Mouse (Mus musculus) kidney, postnatal 0 days (tissue): ENCODE measurements around the gene Tomm40. TPM values are rescaled to one million over a fixed set of nuclear protein-coding genes. Genes with fewer than 3 reads are reported as not detected.

Experiments
- ATAC-seq: fragments of 200-750 bp; cut with Nextera tagmentation; replicated peaks from 2 replicates; pipeline ENCODE4 v1.8.0; 2017; ENCODE audit warnings: low read depth, moderate number of reproducible peaks, moderate TSS enrichment, moderate library complexity; ENCODE audit not compliant: low FRiP score
- DNase-seq: peaks from one replicate; pipeline ENCODE4 v3.0.0-alpha.2; 2016; ENCODE audit warnings: low spot score
- H3K27ac ChIP-seq: fragments of 300-500 bp; sonication (generic); 2 replicates; pipeline ENCODE4 v1.5.1; 2014; ENCODE audit warnings: mild to moderate bottlenecking
- H3K27me3 ChIP-seq: fragments of 300-500 bp; sonication (generic); 2 replicates; pipeline ENCODE4 v1.6.1; 2014; ENCODE audit warnings: low read length, mixed read lengths; ENCODE audit not compliant: insufficient read depth
- H3K36me3 ChIP-seq: fragments of 300-500 bp; sonication (generic); 2 replicates; pipeline ENCODE4 v1.6.1; 2014; ENCODE audit warnings: low read length, mixed read lengths; ENCODE audit not compliant: insufficient read depth
- H3K4me1 ChIP-seq: fragments of 300-500 bp; sonication (generic); replicated peaks from 2 replicates; pipeline ENCODE4 v1.6.1; 2014; ENCODE audit warnings: antibody characterized with exemption, low read length, mixed read lengths; ENCODE audit not compliant: insufficient read depth
- H3K4me2 ChIP-seq: fragments of 300-500 bp; sonication (generic); 2 replicates; pipeline ENCODE4 v1.6.1; 2014; ENCODE audit warnings: mild to moderate bottlenecking, low read length, moderate library complexity, mixed read lengths
- H3K4me3 ChIP-seq: fragments of 300-500 bp; sonication (generic); replicated peaks from 2 replicates; pipeline ENCODE4 v1.5.1; 2014; ENCODE audit warnings: low read depth, low read length
- H3K9ac ChIP-seq: fragments of 300-500 bp; sonication (generic); 2 replicates; pipeline ENCODE4 v1.6.1; 2014; ENCODE audit warnings: low read depth, low read length
- H3K9me3 ChIP-seq: fragments of 300-500 bp; sonication (generic); replicated peaks from 2 replicates; pipeline ENCODE4 v1.6.1; 2016; ENCODE audit warnings: low read length, inconsistent platforms, mixed read lengths
- CTCF ChIP-seq: IDR thresholded peaks from 2 replicates; pipeline ENCODE4 v1.5.1; 2016; ENCODE audit warnings: antibody characterized with exemption, low read depth, mild to moderate bottlenecking, moderate library complexity
- WGBS: fragments of 180-500 bp; shearing (Covaris S2); extraction: QIAGEN DNeasy Blood & Tissue Kit; methylation state at CpG from one replicate; pipeline ENCODE4 v1.1.7; 2014; 5-methylcytosine and 5-hydroxymethylcytosine counted together
- polyA plus RNA-seq: library from polyadenylated mRNA; unstranded; fragments of >200 nt; fragmentation: Nextera tagmentation; extraction: Ambion mirVana; gene quantifications from 2 replicates; pipeline ENCODE4 v1.2.1, GENCODE M21; 2015

Tomm40 gene
- polyA plus RNA-seq, 1 experiment from 2014 or later: 163 TPM

DNA sequence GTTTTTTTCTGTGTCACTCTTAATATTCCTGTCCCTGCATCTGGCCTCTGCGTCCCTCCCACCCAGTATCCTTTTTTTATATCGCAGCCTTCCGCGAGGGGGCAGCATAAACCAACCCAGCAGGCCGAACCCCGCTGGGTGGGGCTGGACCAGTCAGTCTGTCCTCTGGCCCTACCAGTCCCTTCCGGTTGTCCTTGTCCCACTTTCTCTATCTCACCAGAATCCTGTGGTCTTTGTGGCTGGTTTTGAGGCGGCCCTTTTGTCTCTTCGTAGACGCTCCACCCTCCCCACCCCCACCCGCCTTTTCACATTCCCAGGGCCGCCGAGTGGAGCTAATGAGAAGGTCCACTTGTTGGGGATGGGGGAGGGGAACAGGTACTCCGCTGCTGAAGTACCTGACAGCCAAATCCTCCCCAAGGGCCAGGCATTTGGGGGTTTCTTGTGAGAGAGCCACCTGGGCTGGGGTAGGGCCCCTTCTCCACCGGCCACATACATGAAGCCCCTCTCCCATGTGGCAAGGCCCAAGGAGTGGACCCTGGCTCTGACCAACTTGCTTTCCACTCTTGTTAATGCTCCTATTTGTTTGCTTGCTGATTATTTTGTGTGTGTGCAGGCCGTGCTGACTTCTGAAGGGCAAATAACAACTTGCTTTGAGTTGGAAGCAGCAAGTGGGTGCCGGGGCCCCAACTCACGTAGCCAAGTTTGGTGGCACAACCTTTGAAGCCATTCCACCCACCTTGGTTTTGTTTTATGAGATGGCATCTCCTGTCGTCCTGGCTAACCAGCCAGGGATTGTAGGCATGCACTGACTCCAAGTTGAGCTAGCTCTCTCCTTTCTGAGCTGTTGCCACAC is 35.2 kb upstream of the Tomm40 start, which contains the start of gene Nectin2:
Nectin2 (minus strand) TSS at position 267 of the 853 bp plus-strand sequence.
- 16% methylated on average over 19 of the region's 19 CpGs for WGBS
- H3K9me3 ChIP-seq: no peaks in the 10 kb centered on the region
- peak within 1 kb of the TSS; percentile 82 for H3K9ac ChIP-seq
- H3K4me1 ChIP-seq: peaks cover 25% of the 10 kb centered on the region
- ATAC-seq (peak; percentile 69), DNase-seq (peak; percentile 96)
- peak; percentile 84 for TF ChIP-seq CTCF
- H3K4me3 ChIP-seq: peak within 1 kb of the TSS; percentile 87
- H3K4me2 ChIP-seq: peak within 1 kb of the TSS; percentile 67
- H3K27me3 ChIP-seq: no peaks in the 10 kb centered on the region
- peak within 1 kb of the TSS; percentile 89 for H3K27ac ChIP-seq
- no peaks in the 10 kb centered on the region for H3K36me3 ChIP-seq

DNA sequence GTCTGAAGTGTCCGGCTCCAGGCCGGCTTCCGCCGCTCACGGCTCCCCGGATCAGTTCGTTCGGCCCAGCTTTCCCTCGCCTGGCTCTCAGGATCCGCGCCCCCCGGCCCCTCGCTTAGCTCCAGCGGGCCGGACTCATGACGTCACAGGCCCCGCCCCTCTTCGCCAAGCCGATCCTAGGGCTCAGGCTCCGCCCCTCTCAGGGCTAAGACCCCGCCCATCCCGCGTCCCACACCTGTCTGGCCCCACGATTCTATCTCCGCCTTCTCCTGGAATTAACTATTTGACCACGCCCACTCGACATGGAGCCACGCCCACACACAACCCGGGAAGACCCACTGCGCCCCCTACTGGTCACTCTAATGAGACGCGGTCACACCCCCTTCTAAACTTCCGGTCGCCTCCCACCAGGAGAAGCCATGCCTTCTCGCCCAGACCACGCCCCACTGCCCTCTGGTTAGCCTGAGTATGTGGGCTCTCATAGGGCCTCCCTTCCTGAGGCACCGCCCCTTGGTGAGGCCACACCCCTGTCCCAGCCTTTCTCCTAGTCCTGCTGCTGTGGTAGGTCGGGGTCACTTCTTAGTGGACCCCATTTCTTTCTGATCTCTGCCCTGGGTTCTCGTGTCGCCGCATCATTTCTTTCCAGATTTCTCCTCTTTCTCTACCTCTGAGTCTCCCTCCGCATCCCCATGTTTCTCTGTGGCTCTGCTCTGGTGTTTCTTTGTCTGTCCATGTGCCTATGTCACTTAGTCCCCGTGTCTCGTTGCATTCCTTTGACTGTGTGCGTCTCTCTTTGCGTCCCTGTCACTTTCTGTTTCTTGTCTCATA is 34.4 kb upstream of the Tomm40 start:
- no peaks in the 10 kb centered on the region for H3K9me3 ChIP-seq
- H3K4me1 ChIP-seq: peaks cover 33% of the 10 kb centered on the region
- peak overlapping the region; percentile 67 for H3K4me2 ChIP-seq
- peak overlapping the region; percentile 89 for H3K27ac ChIP-seq
- no peaks in the 10 kb centered on the region for H3K27me3 ChIP-seq
- H3K4me3 ChIP-seq: peak overlapping the region; percentile 87
- DNase-seq: peak; percentile 100
- WGBS: under 1% methylated on average over 46 of the region's 46 CpGs
- peak; percentile 95 for ATAC-seq
- H3K36me3 ChIP-seq: no peaks in the 10 kb centered on the region
- peak; percentile 91 for TF ChIP-seq CTCF
- peak overlapping the region; percentile 82 for H3K9ac ChIP-seq

- Histone ChIP-seq H3K4me2 (peak overlapping the region; percentile 67), H3K36me3 (0 out of 2 replicates have a peak, but pooled peaks cover 2% of the 10 kb centered on the region), H3K27ac (peak overlapping the region; percentile 89), H3K4me3 (peak overlapping the region; percentile 87), H3K27me3 (no peaks in the 10 kb centered on the region), H3K4me1 (peaks cover 33% of the 10 kb centered on the region), H3K9me3 (no peaks in the 10 kb centered on the region), H3K9ac (peak overlapping the region; percentile 82)
- no peak for TF ChIP-seq CTCF
- WGBS: under 1% methylated on average over 32 of the region's 32 CpGs
- ATAC-seq (no peak), DNase-seq (peak; percentile 75)
These were observed 33.3 kb upstream of the Tomm40 start for GRCm38 (mm10) chr7:19748219-19749195.

- H3K27me3 ChIP-seq: no peaks in the 10 kb centered on the region
- no peak for TF ChIP-seq CTCF
- no peaks in the 10 kb centered on the region for H3K9me3 ChIP-seq
- peaks cover 33% of the 10 kb centered on the region for H3K4me1 ChIP-seq
- ATAC-seq (no peak), DNase-seq (no peak)
- H3K9ac ChIP-seq: peak overlapping the region; percentile 82
- H3K27ac ChIP-seq: peak overlapping the region; percentile 89
- 5% methylated on average over 25 of the region's 25 CpGs for WGBS
- H3K4me3 ChIP-seq: peak overlapping the region; percentile 87
- H3K4me2 ChIP-seq: peak overlapping the region; percentile 67
- H3K36me3 ChIP-seq: 0 out of 2 replicates have a peak, but pooled peaks cover 5% of the 10 kb centered on the region
These were observed 32.4 kb upstream of the Tomm40 start for GRCm38 (mm10) chr7:19747420-19748218.

- 20% methylated on average over 6 of the region's 6 CpGs for WGBS
- DNase-seq: no peak
- peak overlapping the region; percentile 89 for H3K27ac ChIP-seq
- H3K4me3 ChIP-seq: peak overlapping the region; percentile 87
- no peaks in the 10 kb centered on the region for H3K27me3 ChIP-seq
- ATAC-seq: no peak
- no peaks in the 10 kb centered on the region for H3K9me3 ChIP-seq
- H3K4me2 ChIP-seq: peak overlapping the region; percentile 67
- H3K9ac ChIP-seq: no peak overlapping the region
- no peak for TF ChIP-seq CTCF
- H3K36me3 ChIP-seq: 0 out of 2 replicates have a peak, but pooled peaks cover 5% of the 10 kb centered on the region
- H3K4me1 ChIP-seq: peaks cover 40% of the 10 kb centered on the region
These were observed 31.4 kb upstream of the Tomm40 start for GRCm38 (mm10) chr7:19746426-19747201.
